Mouse (Mus musculus) small intestine, adult 2 months (tissue): Measurements from ENCODE around the gene Spint4. TPM values are rescaled to one million over a fixed set of nuclear protein-coding genes. Genes with fewer than 3 reads are reported as not detected.

ENCODE experiments used
- H3K27ac ChIP-seq: fragments of 200-500 bp; 2 replicates; pipeline ENCODE4 v1.5.1; 2012; ENCODE audit warnings: low read depth, low read length, control low read depth, inconsistent platforms; ENCODE audit not compliant: insufficient read depth
- H3K27me3 ChIP-seq: fragments of 200-500 bp; 2 replicates; pipeline ENCODE4 v1.6.1; 2012; ENCODE audit warnings: mild to moderate bottlenecking, moderate library complexity, low read length, inconsistent platforms; ENCODE audit not compliant: control insufficient read depth, insufficient read depth
- H3K36me3 ChIP-seq: fragments of 200-500 bp; 2 replicates; pipeline ENCODE4 v1.6.1; 2012; ENCODE audit warnings: mild to moderate bottlenecking, low read length, control low read depth, inconsistent platforms; ENCODE audit not compliant: control insufficient read depth, insufficient read depth
- H3K4me1 ChIP-seq: fragments of 200-500 bp; 2 replicates; pipeline ENCODE4 v1.6.1; 2012; ENCODE audit warnings: low read length, inconsistent platforms, mixed read lengths; ENCODE audit not compliant: control insufficient read depth, insufficient read depth, insufficient read length
- H3K4me3 ChIP-seq: fragments of 200-500 bp; 2 replicates; pipeline ENCODE4 v1.5.1; 2012; ENCODE audit warnings: low read depth, mild to moderate bottlenecking, control low read depth, inconsistent platforms, low read length, moderate library complexity
- CTCF ChIP-seq: fragments of 200-500 bp; IDR thresholded peaks from 2 replicates; pipeline ENCODE4 v1.5.1; 2012; ENCODE audit warnings: low read depth, mild to moderate bottlenecking, control low read depth, inconsistent platforms, low read length, moderate library complexity, mixed read lengths; ENCODE audit not compliant: insufficient replicate concordance, insufficient read length; ENCODE audit errors: extremely low read depth
- POLR2A ChIP-seq: fragments of 200-500 bp; IDR thresholded peaks from 2 replicates; pipeline ENCODE4 v1.6.1; 2012; ENCODE audit warnings: low read depth, mild to moderate bottlenecking, control low read depth, inconsistent platforms, low read length, moderate library complexity
- WGBS: fragments of 180-500 bp; shearing (Covaris S2); methylation state at CpG from one replicate; pipeline ENCODE4 v1.1.7; 2018; 5-methylcytosine and 5-hydroxymethylcytosine counted together
- polyA plus RNA-seq: library from polyadenylated mRNA; depleted of rRNA; stranded (reverse); fragments of >200 nt; gene quantifications from 2 replicates; pipeline ENCODE4 v1.2.3, GENCODE M21; 2012

Gene Spint4
- polyA plus RNA-seq, 1 experiment: not detected

GRCm38 (mm10) chr2:164733259-164733658 is 35.0 kb downstream of the Spint4 start:
- Histone ChIP-seq H3K27ac (no peak overlapping the region), H3K36me3 (no peaks in the 10 kb centered on the region), H3K4me3 (no peak overlapping the region), H3K27me3 (no peaks in the 10 kb centered on the region), H3K4me1 (peaks cover 14% of the 10 kb centered on the region; the same call in 1 of the 2 replicates)
- 72% methylated on average over 2 of the region's 2 CpGs for WGBS
- no peak for TF ChIP-seq CTCF
- TF ChIP-seq POLR2A: no peak

DNA sequence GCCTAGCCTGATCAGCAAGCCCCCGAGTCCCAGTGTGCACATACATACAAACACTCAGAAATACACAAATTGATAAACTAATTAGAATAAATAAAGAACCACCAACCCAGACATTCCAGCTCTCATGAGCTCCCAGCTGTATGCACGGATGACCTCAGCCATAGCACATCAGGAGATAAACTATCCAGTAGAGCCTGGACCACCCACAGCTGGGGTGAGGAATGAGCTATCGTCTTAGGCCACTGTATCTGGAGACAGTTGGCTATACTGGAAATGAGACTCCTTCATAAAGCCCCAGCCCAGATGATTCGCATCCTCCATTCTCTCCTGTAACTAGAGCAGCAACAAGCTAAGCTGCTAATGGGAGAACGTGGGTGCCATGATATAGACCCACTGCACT is 36.5 kb downstream of the Spint4 start:
- Histone ChIP-seq H3K4me3 (no peak overlapping the region), H3K4me1 (peaks cover 14% of the 10 kb centered on the region; the same call in 1 of the 2 replicates), H3K36me3 (no peaks in the 10 kb centered on the region), H3K27me3 (no peaks in the 10 kb centered on the region), H3K27ac (no peak overlapping the region)
- TF ChIP-seq CTCF (no peak), POLR2A (no peak)
- 89% methylated on average over 5 of the region's 5 CpGs for WGBS

DNA sequence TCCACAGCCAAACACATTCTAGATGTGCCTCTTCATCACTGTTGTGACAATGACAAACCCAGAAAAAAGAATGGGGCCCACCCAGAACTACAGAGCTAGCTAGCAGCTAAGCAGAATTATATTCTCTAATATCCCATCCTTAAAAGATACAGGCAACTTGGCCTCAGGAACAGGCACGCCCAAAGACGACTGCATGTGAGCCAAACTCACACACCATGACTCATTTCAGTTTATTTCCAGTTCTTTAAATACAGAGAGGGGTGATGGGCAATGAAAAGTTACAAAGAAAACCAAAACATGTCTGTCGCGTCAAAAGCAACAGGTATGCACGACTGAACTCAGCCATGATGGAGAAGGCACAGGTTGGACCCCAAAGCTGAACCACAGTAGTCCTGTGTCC is 37.1 kb downstream of the Spint4 start:
- no peak overlapping the region for H3K27ac ChIP-seq
- TF ChIP-seq CTCF (no peak), POLR2A (no peak)
- WGBS: 72% methylated on average over 5 of the region's 5 CpGs
- H3K27me3 ChIP-seq: no peaks in the 10 kb centered on the region
- H3K4me1 ChIP-seq: peaks cover 14% of the 10 kb centered on the region; the same call in 1 of the 2 replicates
- H3K36me3 ChIP-seq: no peaks in the 10 kb centered on the region
- no peak overlapping the region for H3K4me3 ChIP-seq

DNA sequence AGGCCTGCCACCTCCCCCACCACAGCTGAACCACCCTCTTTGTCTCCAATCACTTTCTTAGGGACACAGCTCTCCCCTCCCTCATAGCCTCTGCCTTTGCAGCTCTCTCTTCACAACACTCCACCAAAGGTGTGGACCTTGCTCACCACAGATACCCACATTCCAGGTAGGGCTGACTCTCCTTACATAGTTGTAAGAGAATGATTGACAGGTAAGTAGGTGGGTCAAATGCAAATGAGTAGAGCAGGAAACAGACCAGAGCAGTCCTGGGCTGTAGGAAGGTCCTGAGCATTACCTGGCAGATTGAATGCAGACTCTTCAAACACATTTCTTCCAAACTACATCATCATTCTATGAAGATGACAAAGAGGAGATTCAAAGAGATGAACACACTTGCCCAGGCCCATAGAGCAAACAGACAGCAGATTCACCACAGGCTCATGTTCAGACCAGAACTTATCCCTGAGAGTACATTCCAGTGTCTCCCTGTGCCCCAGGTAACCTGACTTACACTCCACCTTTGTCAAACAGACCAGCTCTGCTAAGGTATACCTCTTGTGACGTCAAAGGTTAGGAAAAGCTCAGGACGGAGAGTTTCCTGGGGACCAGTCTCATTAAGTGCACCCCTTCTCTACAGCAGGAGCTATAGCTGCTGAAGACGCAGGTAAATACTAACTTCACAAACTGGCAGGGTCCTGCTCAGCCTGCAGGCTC is 39.2 kb downstream of the Spint4 start:
- peak overlapping the region; percentile 35; the same call in 1 of the 2 replicates for H3K27ac ChIP-seq
- TF ChIP-seq POLR2A: no peak
- WGBS: 34% methylated on average over 3 of the region's 3 CpGs

GRCm38 (mm10) chr2:164739876-164740275 is 41.6 kb downstream of the Spint4 start:
- WGBS: 55% methylated on average over 7 of the region's 7 CpGs
- H3K4me1 ChIP-seq: peaks cover 12% of the 10 kb centered on the region; the same call in 1 of the 2 replicates
- TF ChIP-seq POLR2A: no peak
- TF ChIP-seq CTCF: no peak
- H3K27me3 ChIP-seq: no peaks in the 10 kb centered on the region
- H3K4me3 ChIP-seq: no peak overlapping the region
- no peaks in the 10 kb centered on the region for H3K36me3 ChIP-seq
- no peak overlapping the region for H3K27ac ChIP-seq

More for the DNA sequence above, 39.2 kb downstream of the Spint4 start:
- Histone ChIP-seq H3K27me3 (no peaks in the 10 kb centered on the region), H3K4me3 (no peak overlapping the region), H3K4me1 (peaks cover 11% of the 10 kb centered on the region; the same call in 1 of the 2 replicates), H3K36me3 (no peaks in the 10 kb centered on the region)

DNA sequence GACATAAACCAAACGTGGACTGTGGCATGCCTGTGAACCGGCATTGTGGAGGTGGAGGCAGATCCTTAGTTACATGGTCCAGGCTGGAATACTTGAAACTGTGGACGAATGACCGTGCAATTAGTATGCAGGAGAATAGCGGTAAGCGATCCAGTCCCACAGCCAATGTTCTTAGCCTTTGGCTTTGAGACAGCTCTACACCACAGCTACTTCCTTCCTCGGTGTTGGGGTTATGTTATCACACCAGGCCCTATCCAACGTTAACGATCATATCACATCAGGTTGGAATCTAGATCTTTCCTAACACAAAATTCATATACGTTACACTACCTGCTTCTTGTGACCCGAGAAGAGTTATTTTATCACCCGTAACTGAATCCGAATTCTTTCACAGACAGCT is 46.7 kb downstream of the Spint4 start:
- H3K4me3 ChIP-seq: no peak overlapping the region

DNA sequence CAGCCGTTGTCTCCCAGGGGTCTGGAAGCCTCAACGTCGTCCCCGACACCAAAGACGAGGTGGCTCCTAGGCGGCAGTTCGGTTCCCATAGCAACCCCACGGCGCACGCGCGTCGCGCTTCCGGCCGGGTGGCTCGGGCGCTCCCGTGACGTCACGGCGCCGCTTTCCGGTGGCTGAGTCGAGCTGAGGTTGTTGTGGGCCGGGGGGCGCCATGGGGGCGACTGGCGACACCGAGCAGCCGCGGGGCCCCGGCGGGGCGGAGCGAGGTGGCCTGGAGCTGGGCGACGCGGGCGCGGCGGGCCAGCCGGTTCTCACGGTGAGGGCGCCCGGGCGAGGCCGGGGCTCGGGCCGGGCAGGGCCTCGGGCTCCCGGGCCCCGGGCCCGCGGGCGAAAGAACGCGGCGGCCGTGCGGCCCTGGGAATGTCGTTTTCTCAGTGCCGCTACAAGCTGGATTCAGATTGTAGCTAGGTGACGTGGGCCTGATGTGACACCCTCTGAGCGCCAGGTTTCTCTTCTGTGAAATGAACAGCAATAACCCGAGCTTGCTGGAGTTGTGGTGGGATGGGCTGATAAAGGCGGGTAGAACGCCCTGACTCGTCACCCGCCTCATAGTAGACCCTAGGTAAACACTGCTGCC is 47.7 kb downstream of the Spint4 start, which contains the start of the genes Wfdc3 and Dnttip1:
Gene Wfdc3 (minus strand): TSS at position 89 of the 637 bp plus-strand sequence.
Gene Dnttip1 (plus strand): TSS at position 141 of the 637 bp plus-strand sequence.
- Histone ChIP-seq H3K36me3 (peaks cover 6% of the 10 kb centered on the region), H3K27me3 (no peaks in the 10 kb centered on the region), H3K27ac (peak within 1 kb of the TSS; percentile 30; the same call in 1 of the 2 replicates), H3K4me3 (peak within 1 kb of the TSS; percentile 78), H3K4me1 (peaks cover 10% of the 10 kb centered on the region; the same call in 1 of the 2 replicates)
- no peak for TF ChIP-seq CTCF
- peak; percentile 52 for TF ChIP-seq POLR2A
- WGBS: under 1% methylated on average over 69 of the region's 70 CpGs

More for the DNA sequence above, 46.7 kb downstream of the Spint4 start:
- TF ChIP-seq POLR2A: no peak
- TF ChIP-seq CTCF: no peak
- 51% methylated on average over 13 of the region's 13 CpGs for WGBS
- H3K4me1 ChIP-seq: peaks cover 10% of the 10 kb centered on the region; the same call in 1 of the 2 replicates
- H3K36me3 ChIP-seq: peaks cover 6% of the 10 kb centered on the region
- no peaks in the 10 kb centered on the region for H3K27me3 ChIP-seq
- H3K27ac ChIP-seq: no peak overlapping the region
